Mouse (Mus musculus) cerebellum, adult 9-11 months (tissue): ENCODE measurements at regions not wholly inside any gene's neighbourhood (a gene's known extent, or its start where the extent isn't known, plus 50 kb on each side); places are given as distances from the start of the nearest gene placed in this dataset.
"Not testable (repeated sequence)": the region's sequence is repeated elsewhere in the genome, so short reads cannot be mapped to it uniquely, and the experiment has no call there.

ENCODE experiments used
- DNase-seq: peaks from one replicate; pipeline ENCODE4 v3.0.0; 2022

DNA sequence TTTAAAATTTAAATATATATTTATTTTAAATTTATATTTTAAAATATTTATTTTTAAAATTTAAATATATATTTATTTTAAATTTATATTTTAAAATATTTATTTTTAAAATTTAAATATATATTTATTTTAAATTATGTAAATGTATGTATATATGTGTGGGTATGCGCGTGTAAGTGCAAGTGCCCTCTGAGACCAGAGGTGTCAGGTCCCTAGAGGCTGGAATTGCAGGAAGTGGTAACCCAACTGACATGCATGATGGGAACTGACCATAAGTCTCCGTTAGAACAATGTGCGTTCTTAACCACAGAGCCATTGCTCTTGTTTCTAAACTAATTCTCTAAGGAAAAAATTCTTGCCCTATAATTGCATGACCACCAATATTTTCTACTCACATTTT is 420.7 kb downstream of the Lmo7 start:
- not testable (repeated sequence) for DNase-seq

GRCm38 (mm10) chr14:102142720-102143119 is 413.0 kb downstream of the Lmo7 start:
- no peak for DNase-seq

- no peak for DNase-seq
Measured at GRCm38 (mm10) chr14:102138936-102139335, 409.2 kb downstream of the Lmo7 start.

DNA sequence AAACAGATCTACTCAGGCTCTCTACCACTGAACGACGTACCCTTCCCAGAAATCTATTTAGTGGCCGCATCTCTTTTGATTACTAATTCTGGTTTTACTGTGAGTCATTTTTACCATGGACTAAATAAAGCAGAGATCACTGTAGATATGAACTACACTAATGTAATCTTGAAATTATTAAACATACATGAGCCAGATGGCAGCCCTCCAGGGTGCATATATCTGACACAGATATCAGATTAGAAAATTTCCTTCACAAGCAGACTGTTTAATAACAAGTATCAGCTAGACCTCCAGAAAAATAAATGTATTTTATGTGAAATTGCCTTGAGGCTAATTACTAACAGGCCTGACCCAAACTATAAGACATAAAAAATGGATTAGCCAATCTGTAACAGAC is 388.4 kb downstream of the Lmo7 start:
- DNase-seq = peak; percentile 1

DNA sequence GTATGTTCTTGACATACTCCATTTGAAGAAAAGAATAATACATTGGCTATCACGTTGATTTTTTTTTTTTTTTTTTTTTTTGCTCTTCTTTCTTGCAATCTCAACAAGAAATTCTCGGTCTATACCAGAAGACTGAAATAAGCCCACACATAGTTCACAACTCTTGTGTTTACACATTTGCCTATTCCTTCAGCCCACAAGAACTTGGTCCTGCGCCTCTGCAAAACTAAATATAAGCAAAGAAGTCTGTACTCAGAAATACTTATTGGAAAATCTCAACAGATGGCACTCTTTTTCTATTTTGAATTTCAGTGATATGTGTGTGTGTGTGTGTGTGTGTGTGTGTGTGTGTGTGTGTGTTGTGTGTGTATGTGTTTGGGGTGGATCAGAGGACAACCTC is 376.4 kb downstream of the Lmo7 start:
- no peak for DNase-seq

- DNase-seq = no peak
Measured at GRCm38 (mm10) chr14:102094105-102094504, 364.3 kb downstream of the Lmo7 start.

GRCm38 (mm10) chr14:102092557-102092956 is 362.8 kb downstream of the Lmo7 start:
- DNase-seq = no peak

DNA sequence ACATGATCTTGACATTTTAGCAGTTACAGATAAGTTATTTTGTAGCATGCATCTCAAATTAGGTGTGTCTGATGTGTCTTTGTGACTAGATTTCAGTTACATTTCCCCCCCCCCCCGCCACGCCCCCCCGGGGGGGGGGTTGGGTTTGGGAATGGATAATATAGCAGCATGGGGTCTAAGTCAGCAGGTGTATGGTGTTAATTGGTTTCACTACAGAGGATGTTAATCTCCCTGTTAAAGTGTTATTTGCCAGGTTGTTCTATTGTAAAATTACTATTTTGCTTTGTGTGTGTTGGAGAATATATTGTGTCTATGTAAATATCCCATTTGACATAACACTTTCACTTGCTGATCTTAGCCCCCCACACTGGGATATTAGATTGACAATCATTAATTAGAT is 319.2 kb downstream of the Lmo7 start:
- DNase-seq = no peak

DNA sequence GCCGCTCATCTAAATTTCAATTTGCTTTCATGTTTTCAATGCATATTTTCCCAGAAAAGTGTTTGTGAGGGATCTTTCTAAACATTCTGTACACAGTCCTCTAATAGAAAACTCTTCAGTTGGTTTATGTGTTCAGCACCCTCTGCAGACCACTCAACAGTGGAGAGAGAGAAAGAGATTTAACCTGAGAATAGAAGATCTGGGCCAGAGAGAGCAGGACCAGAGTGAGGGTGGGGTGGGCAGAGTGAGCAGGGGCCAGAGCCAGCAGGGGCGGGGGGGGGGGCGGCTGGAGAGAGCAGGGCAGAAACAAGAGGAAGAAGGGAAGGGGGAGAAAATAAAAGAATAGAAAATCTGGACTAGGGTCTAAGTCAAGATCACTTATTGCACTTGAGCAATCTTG is 318.7 kb downstream of the Lmo7 start:
- DNase-seq = no peak

DNA sequence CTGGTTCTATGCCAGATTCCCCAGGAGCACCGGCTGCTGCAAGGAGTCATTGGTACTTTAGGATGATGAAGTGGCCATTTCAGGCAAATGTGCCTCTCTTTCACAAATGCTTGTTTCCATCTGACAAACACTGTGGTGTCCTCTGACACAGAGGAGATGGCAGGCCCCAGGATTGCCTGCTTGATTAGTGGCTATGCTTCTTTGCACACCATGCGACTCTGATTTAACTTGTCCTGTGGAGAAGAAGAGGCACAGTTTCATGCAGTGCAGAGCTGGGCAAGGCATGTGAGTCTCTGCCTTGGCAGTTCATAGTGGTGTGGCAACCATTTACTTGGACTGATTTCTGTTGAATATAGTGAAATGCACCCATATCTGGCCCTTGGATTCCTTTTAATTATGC is 308.4 kb downstream of the Lmo7 start:
- DNase-seq = no peak

DNA sequence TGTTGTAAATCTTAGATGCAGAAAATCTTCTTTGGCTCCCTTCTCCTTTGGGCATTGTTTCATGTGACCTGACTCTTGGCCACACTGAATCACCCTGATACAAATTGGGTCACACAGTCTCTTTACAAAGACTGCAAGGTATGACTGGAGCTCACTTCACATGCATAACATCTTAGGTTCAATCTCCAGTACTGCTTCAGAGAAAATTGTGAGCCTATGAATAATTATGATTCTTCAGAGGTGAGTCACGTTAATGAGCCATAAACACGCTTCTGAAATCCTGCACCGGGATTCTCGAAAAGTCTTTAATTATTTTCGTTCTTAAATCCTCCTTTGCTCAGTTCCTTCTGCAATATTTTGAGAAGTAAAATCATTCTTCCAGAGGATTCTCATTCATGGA is 307.7 kb downstream of the Lmo7 start:
- no peak for DNase-seq

DNA sequence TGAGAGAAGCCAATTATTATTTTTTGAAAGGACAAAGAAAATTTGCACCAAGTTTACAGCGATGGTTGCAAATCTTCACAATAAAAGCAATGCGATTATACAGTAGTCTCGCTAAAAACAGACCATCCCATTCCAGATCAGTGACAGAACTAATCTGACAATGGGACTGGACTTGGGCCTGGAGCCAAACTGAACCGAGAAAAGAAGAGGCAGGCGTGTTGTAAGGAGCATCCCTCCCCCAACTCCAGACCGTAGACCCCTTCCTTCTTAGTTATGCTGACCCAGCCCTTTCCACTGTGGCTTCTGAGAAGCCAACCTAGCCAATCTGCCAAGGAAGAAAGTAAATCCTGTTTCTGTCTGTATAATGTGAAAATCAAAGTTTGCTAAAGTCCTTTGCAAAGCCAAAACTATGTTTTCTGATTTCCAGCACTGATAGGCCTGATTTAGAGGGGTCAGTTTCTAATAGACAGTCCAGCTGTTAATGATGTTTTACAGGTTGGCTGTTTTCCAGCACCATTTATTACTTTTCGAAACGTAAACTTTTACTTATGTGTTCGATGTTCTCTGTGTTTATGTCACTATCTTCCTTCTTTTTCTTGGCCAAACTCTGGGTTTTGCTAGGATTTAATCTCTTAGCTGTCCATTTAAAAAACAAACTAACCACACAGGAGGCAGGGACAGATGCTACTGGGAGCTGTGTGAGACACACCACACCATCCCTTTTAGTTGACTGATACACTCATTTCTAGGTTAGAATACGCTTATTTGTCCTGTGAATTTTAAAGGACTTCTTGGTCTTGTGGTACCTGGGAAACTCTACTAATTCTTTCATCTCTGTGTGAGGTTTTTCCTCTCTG is 301.5 kb downstream of the Lmo7 start:
- DNase-seq = no peak

- no peak for DNase-seq
Measured at GRCm38 (mm10) chr14:102024646-102025045, 294.9 kb downstream of the Lmo7 start.

DNA sequence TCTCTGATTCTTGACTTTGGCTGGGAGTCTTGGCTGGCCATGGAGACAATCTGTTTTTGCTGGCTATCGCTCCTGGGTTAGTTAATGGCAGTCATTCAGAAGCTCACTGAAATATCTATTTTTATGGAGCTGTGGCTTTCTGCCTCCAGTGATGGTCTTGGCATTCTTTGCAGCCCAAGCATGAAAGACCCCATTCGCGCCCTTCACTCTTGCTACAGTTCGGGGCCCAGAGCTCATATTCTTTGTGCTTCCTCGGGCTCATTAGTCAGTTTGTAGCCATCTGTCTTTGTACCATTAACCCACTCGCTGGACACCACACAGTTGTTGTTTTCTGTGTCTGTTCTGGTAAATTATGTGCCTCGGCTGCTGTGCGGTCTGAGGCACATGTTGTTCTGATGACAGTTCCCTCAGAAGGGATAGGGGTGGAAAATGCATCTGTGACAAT is 290.4 kb downstream of the Lmo7 start:
- DNase-seq = peak; percentile 79

- no peak for DNase-seq
Measured at GRCm38 (mm10) chr14:102019320-102019719, 289.6 kb downstream of the Lmo7 start.

DNA sequence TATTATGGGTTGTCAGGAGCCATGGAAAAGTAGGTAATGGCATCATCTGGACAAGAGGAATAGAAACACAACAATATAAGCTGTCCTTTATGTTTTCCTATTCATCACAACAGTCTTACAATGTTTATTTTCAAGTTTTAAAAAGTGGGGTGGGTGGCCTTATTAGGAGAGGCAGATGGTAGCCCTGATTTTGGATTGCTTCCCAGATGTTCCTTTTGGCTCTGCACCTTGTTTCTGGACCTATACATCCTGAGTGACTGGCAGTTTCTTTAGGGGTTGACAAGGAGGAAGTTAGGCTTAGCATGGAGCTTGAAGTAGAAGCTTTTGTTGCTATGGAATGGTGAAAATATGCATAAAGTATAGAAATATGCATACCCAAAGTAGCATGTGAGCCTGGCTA is 286.8 kb downstream of the Lmo7 start:
- peak; percentile 43 for DNase-seq

DNA sequence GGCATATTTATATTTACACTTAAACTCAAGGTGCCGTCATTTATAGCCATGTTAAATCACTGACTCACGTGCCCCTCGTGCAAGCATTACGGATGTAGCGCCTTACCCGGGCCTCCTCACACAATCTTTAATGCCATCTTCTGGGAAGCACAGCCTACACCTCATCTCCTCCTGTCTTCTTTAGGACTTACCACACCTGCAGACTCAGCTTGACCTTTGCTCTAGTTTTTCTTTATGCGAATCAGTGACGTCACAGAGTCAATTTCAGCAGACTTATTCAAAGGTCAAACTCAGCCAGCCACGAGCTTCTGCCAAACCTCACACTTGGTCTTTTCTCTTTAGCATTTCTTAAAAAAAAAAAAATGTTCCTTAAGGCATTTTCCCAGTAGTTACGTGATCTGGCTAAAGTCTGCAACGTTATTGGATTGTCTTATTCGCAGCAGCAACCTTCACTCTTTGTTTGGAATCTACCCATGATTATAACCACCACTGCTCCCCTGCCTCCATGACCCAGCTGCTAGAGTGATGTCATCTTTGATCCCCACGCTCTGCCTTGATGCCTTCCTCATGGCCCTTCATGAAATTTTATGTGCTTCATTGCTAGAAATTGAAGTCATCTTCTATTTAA is 285.3 kb downstream of the Lmo7 start:
- no peak for DNase-seq

GRCm38 (mm10) chr14:102013238-102013637 is 283.5 kb downstream of the Lmo7 start:
- no peak for DNase-seq

GRCm38 (mm10) chr14:101997535-101997934 is 267.8 kb downstream of the Lmo7 start:
- no peak for DNase-seq

GRCm38 (mm10) chr14:101984401-101984800 is 254.6 kb downstream of the Lmo7 start:
- DNase-seq = no peak
